28 mouse cellular contexts compared by ENCODE assay signal in genomic region chr2:79368661-79369060, GRCm38 (mm10).
DNase-seq lines count a peak whose midpoint lies in the region; ATAC-seq and TF ChIP-seq lines count a peak whose summit lies in the region.
"Had no signal": no experiment of that assay in that cellular context is flagged by ENCODE, and none has a peak within 500 bp of the region (broad histone marks: within the 10 kb centered on the region; RNA-seq: fewer than 3 reads in every experiment).

No protein-coding gene starts in this region.

- no peaks in the 10 kb centered on the region for H3K36me3 ChIP-seq in liver, embryonic 11.5 days (ENCODE audit: control insufficient read depth, insufficient read depth, low read length)
- H3K36me3 ChIP-seq in CH12.LX (replicated peaks in 1 of 2; ENCODE audit: control insufficient read depth in 1 of 2, insufficient read depth in 1 of 2, low read length in 1 of 2): peaks cover 4 to 22% of the 10 kb centered on the region in 2 experiments
- no peaks in the 10 kb centered on the region for H3K36me3 ChIP-seq in liver, postnatal 0 days (replicated peaks; ENCODE audit: insufficient read depth, low read length)
- H3K36me3 ChIP-seq: embryonic facial prominence, embryonic 13.5 days; forebrain, embryonic 10.5 days; G1E; heart, embryonic 12.5 days; limb, embryonic 13.5 days; midbrain, embryonic 10.5 days had no signal

- no peak overlapping the region for H3K9ac ChIP-seq in liver, embryonic 11.5 days (ENCODE audit: low read depth, low read length)
- peak overlapping the region; percentile 67 for H3K9ac ChIP-seq in CH12.LX (ENCODE audit: insufficient read depth, low read depth)
- peak overlapping the region; percentile 50 for H3K9ac ChIP-seq in liver, postnatal 0 days (replicated peaks)
- H3K9ac ChIP-seq: embryonic facial prominence, embryonic 13.5 days; forebrain, postnatal 0 days; heart, embryonic 12.5 days; hindbrain, embryonic 14.5 days; limb, embryonic 13.5 days; lung, embryonic 14.5 days had no signal

- H3K4me1 ChIP-seq in liver, embryonic 11.5 days (replicated peaks; ENCODE audit: control insufficient read depth, insufficient read depth, low read length): no peaks in the 10 kb centered on the region
- peaks cover 12 to 49% of the 10 kb centered on the region in 2 experiments for H3K4me1 ChIP-seq in CH12.LX (ENCODE audit: control insufficient read depth in 1 of 2, insufficient read depth in 2 of 2)
- H3K4me1 ChIP-seq in brown adipose tissue, adult 24 weeks (ENCODE audit: control insufficient read depth, insufficient read depth, insufficient read length, low read length): peaks cover 9% of the 10 kb centered on the region
- H3K4me1 ChIP-seq in liver, postnatal 0 days (ENCODE audit: insufficient read depth): peaks cover 4% of the 10 kb centered on the region
- H3K4me1 ChIP-seq: limb, embryonic 13.5 days had no signal

- H3K4me3 ChIP-seq in liver, embryonic 11.5 days (ENCODE audit: low read depth, low read length): no peak overlapping the region
- H3K4me3 ChIP-seq in CH12.LX (replicated peaks in 1 of 3; ENCODE audit: low read depth in 2 of 3, low read length in 2 of 3, poor library complexity in 1 of 3): peak overlapping the region; percentile 58 to 65 (median 62)
- no peak overlapping the region for H3K4me3 ChIP-seq in brown adipose tissue, adult 24 weeks (ENCODE audit: insufficient read depth, low read depth, low read length)
- H3K4me3 ChIP-seq in liver, postnatal 0 days (ENCODE audit: low read depth, low read length): peak overlapping the region; percentile 20
- H3K4me3 ChIP-seq: embryonic facial prominence, embryonic 13.5 days; forebrain, embryonic 10.5 days; heart, adult 2 months; heart, embryonic 12.5 days; limb, embryonic 13.5 days; midbrain, embryonic 10.5 days had no signal

- TF ChIP-seq POLR2A in CH12.LX (IDR thresholded peaks at IDR 0.05; ENCODE audit: low read depth, low read length): peak; percentile 3; the same call in 1 of the 2 replicates

- no peak overlapping the region for H3K27ac ChIP-seq in liver, embryonic 11.5 days (ENCODE audit: low read depth, low read length)
- H3K27ac ChIP-seq in CH12.LX (ENCODE audit: insufficient read depth, low read depth): peak overlapping the region; percentile 92
- H3K27ac ChIP-seq in brown adipose tissue, adult 24 weeks (replicated peaks; ENCODE audit: low read depth, low read length): peak overlapping the region; percentile 84
- peak overlapping the region; percentile 88 for H3K27ac ChIP-seq in liver, postnatal 0 days (ENCODE audit: low read depth)
- H3K27ac ChIP-seq: embryonic facial prominence, embryonic 13.5 days; forebrain, embryonic 10.5 days; heart, adult 2 months; hindbrain, embryonic 14.5 days; limb, embryonic 13.5 days; midbrain, embryonic 10.5 days had no signal

- no peak for TF ChIP-seq CTCF in CH12.LX (conservative IDR thresholded peaks at IDR 0.05 in 1 of 2, IDR thresholded peaks at IDR 0.05 in 1 of 2; ENCODE audit: low read depth in 2 of 2, low read length in 2 of 2)
- TF ChIP-seq CTCF in liver, postnatal 0 days (IDR thresholded peaks at IDR 0.05; ENCODE audit: low read depth): no peak

- H3K4me2 ChIP-seq in liver, embryonic 11.5 days: no peak overlapping the region
- peak overlapping the region; percentile 57 for H3K4me2 ChIP-seq in CH12.LX (ENCODE audit: insufficient read depth, low read depth, poor library complexity, severe bottlenecking)
- peak overlapping the region; percentile 58 for H3K4me2 ChIP-seq in liver, postnatal 0 days (ENCODE audit: low read depth, low read length)
- H3K4me2 ChIP-seq: embryonic facial prominence, embryonic 13.5 days; heart, embryonic 12.5 days; hindbrain, embryonic 14.5 days; limb, embryonic 13.5 days; lung, embryonic 14.5 days had no signal

- DNase-seq in liver, embryonic 11.5 days (ENCODE audit: low spot score): no peak
- no peak for DNase-seq in liver
- peak; percentile 60 for DNase-seq in CH12.LX (ENCODE audit: extremely low read depth)
- DNase-seq in liver, postnatal 0 days: no peak
- DNase-seq in yolk sac, embryonic 10.5 days (ENCODE audit: low spot score): no peak
- DNase-seq in lung, postnatal 25 days (ENCODE audit: low spot score): no peak
- DNase-seq: cerebellum, adult 11-12 months; cerebellum, adult 9-11 months; forebrain, postnatal 0 days; heart, postnatal 4 days; kidney, adult 18-20 months; kidney, postnatal 36 days; lung, embryonic 14.5 days; lung, postnatal 14 days; right cerebral cortex, postnatal 14 days; thymus, adult 18-20 months; thymus, postnatal 25 days had no signal

- no peak for TF ChIP-seq RAD21 in CH12.LX (IDR thresholded peaks at IDR 0.05; ENCODE audit: low read depth, low read length)

- no peaks in the 10 kb centered on the region for H3K27me3 ChIP-seq in liver, embryonic 11.5 days (replicated peaks; ENCODE audit: control insufficient read depth, insufficient read depth, low read length)
- no peaks in the 10 kb centered on the region for H3K27me3 ChIP-seq in CH12.LX (replicated peaks)
- H3K27me3 ChIP-seq in liver, postnatal 0 days (ENCODE audit: insufficient read depth, low read length): no peaks in the 10 kb centered on the region
- H3K27me3 ChIP-seq: embryonic facial prominence, embryonic 13.5 days; heart, embryonic 12.5 days; limb, embryonic 13.5 days had no signal

- TF ChIP-seq EP300 in CH12.LX (IDR thresholded peaks at IDR 0.05; ENCODE audit: low read length): no peak
- TF ChIP-seq EP300 in liver, postnatal 0 days (IDR thresholded peaks at IDR 0.05; ENCODE audit: low read depth): no peak

- dilution Hi-C loops in CH12.LX (cut with MboI; ENCODE audit: extremely low pct_ligation_motif_present, extremely low pct_unique_long_range_greater_than_20kb, low sequenced_read_pairs): no loop called here

- ATAC-seq in liver, embryonic 11.5 days (replicated peaks; ENCODE audit: low FRiP score): 0 out of 2 replicates have a peak, but pooled peaks have one; percentile 13
- peak; percentile 7; the same call in 1 of the 2 replicates for ATAC-seq in liver, postnatal 0 days
- ATAC-seq: CD4-positive, CD25-positive, alpha-beta regulatory T cell, adult 4 months; forebrain, postnatal 0 days; inflammation-experienced regulatory T-cells, adult 6 months had no signal

- in situ Hi-C loops in CH12.LX (cut with MboI; ENCODE audit: low pct_ligation_motif_present, low pct_unique_long_range_greater_than_20kb, low sequenced_read_pairs): loop anchor here (25.0 kb wide), 3 partner anchors 269 to 406 kb away; partner anchors contain the start of gene Itprid2

- WGBS in liver, embryonic 11.5 days: 83% methylated on average over 12 of the region's 12 CpGs
- WGBS in liver, postnatal 0 days (ENCODE audit: insufficient replicate concordance): 64% methylated on average over 12 of the region's 12 CpGs

- peaks cover 13% of the 10 kb centered on the region for H3K79me2 ChIP-seq in CH12.LX (replicated peaks; ENCODE audit: control insufficient read depth, extremely low read depth, insufficient read depth, poor library complexity, severe bottlenecking)

- no peaks in the 10 kb centered on the region for H3K9me3 ChIP-seq in liver, embryonic 11.5 days (ENCODE audit: control insufficient read depth, low read length)
- H3K9me3 ChIP-seq in CH12.LX (replicated peaks; ENCODE audit: low read length): no peaks in the 10 kb centered on the region
- no peaks in the 10 kb centered on the region for H3K9me3 ChIP-seq in liver, postnatal 0 days (ENCODE audit: low read length)
- H3K9me3 ChIP-seq: embryonic facial prominence, embryonic 13.5 days; forebrain, embryonic 10.5 days; G1E; heart, embryonic 12.5 days; limb, embryonic 13.5 days; midbrain, embryonic 10.5 days had no signal

TF ChIP-seq in CH12.LX, 34 proteins besides CTCF, POLR2A, EP300 and RAD21:
- no peak for TF ChIP-seq ZC3H11A (IDR thresholded peaks at IDR 0.05; ENCODE audit: low read depth, low read length)
- no peak for TF ChIP-seq ELF1 (IDR thresholded peaks at IDR 0.05; ENCODE audit: low read depth, low read length)
- TF ChIP-seq CHD2 (IDR thresholded peaks at IDR 0.05; ENCODE audit: low read length): no peak
- peak; percentile 38; the same call in 1 of the 2 replicates for TF ChIP-seq MXI1 (IDR thresholded peaks at IDR 0.05; ENCODE audit: low read depth, low read length)
- 0 out of 2 replicates have a peak, but pooled peaks have one; percentile 29 for TF ChIP-seq KAT2A (IDR thresholded peaks at IDR 0.05; ENCODE audit: insufficient replicate concordance, low read length)
- no peak for TF ChIP-seq SIN3A (IDR thresholded peaks at IDR 0.05; ENCODE audit: low read length)
- TF ChIP-seq MYC (IDR thresholded peaks at IDR 0.05; ENCODE audit: low read depth, low read length): no peak

Comparison
In these comparisons a context has a peak if more than half of its experiments do, and no peak if none do; other contexts are left out.
1. H3K4me3 ChIP-seq: peak in CH12.LX (3 of 3) and liver, postnatal 0 days (single experiment); none in liver, embryonic 11.5 days (single experiment) and brown adipose tissue, adult 24 weeks (single experiment).